Mouse (Mus musculus) kidney, adult 2 months (tissue): ENCODE results near the gene Tfap2b.

ENCODE experiments used
- CTCF ChIP-seq: fragments of 200-500 bp; conservative IDR thresholded peaks from 2 replicates; pipeline ENCODE4 v1.5.1; 2011; ENCODE audit warnings: low read depth, mild to moderate bottlenecking, control low read depth, low read length, moderate library complexity, mixed read lengths; ENCODE audit not compliant: insufficient read depth, insufficient read length
- POLR2A ChIP-seq: fragments of 200-500 bp; IDR thresholded peaks from one replicate; pipeline ENCODE4 v1.6.1; 2011; ENCODE audit warnings: low read depth, low read length, control low read depth

DNA sequence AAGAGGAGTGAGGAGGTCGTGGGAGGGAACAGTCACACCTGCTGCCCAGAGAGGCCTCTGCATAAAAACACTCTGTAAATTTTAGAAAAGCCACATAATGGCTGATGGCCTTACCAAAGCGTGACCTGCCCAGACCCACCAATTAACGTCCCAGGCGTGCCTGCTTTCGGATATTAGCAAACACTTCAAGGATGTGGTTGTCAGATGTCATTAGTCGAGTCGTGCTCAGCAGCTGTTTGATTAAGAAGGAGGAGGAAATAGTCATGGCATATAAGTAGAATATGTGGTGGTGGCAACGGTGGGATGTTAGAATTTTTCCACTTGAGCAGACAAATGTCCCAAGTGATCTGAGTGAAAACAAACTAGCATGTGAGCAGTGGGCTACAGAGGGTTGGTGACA is 33.3 kb downstream of the Tfap2b start:
- TF ChIP-seq CTCF: no peak
- no peak for TF ChIP-seq POLR2A
